Mouse (Mus musculus): ENCODE measurements around the gene Olfr328. TPM values are rescaled to one million over a fixed set of nuclear protein-coding genes. Genes with fewer than 3 reads are reported as not detected.
"Not testable (repeated sequence)": the region's sequence is repeated elsewhere in the genome, so short reads cannot be mapped to it uniquely, and the experiment has no call there.

Gene Olfr328
- total RNA-seq (2021): not detected
- long read RNA-seq, experiment 1: 0 reads
- long read RNA-seq, experiment 2: 0 reads

DNA sequence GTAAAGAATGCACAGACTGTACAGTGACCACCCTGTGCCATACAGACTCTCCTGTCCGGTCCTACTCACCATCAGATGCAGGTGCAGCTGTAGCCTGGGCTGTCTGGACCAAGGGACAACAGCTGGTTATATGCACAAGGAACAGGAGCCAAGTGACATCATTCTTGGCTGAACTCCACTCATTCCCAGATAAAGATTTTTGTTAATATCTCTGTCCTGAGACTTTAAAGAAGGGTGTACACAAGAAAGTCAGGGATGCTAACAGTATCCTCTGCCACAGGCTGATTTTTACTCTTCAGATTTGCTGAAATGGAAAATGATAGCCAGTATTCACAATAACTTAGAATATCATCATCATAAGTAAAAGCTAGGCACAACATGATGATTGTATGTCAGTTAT is at the start of gene Olfr328:
TSS of gene Olfr328 (minus strand) at position 101 of the 400 bp plus-strand sequence.
- DNase-seq: peak; percentile 26

DNA sequence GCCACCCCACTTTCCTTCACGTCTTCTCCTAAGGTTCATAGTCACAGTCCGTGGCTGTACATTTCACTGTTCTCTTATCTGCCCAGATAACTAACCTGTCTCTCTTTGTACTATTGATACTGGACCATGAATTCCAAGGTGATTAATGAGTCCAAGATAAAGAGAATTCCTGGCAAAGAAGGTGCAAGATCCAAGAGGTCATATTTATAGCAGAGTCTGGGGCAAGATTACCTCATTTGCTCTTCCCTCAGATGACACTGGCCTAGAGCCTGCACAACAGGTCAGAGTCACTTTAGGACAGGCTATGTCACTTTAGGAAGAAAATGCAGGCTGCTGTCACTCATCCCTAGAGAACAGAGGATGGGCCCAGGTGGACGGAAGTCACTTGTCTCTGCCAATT is 49.8 kb upstream of the Olfr328 start:
- DNase-seq: no peak

- no peak for DNase-seq
These were observed 49.3 kb upstream of the Olfr328 start for GRCm38 (mm10) chr11:58604688-58605087.

GRCm38 (mm10) chr11:58602800-58603560 is 47.5 kb upstream of the Olfr328 start:
- DNase-seq: no peak

GRCm38 (mm10) chr11:58602062-58602461 is 46.6 kb upstream of the Olfr328 start:
- no peak for DNase-seq

GRCm38 (mm10) chr11:58597837-58598236 is 42.4 kb upstream of the Olfr328 start:
- no peak for DNase-seq

GRCm38 (mm10) chr11:58594814-58595213 is 39.4 kb upstream of the Olfr328 start, which contains the start of gene Olfr324:
Gene Olfr324, plus strand, starts transcription at chr11:58595114.
- no peak for DNase-seq

GRCm38 (mm10) chr11:58588620-58589250 is 33.3 kb upstream of the Olfr328 start:
- DNase-seq: no peak

DNA sequence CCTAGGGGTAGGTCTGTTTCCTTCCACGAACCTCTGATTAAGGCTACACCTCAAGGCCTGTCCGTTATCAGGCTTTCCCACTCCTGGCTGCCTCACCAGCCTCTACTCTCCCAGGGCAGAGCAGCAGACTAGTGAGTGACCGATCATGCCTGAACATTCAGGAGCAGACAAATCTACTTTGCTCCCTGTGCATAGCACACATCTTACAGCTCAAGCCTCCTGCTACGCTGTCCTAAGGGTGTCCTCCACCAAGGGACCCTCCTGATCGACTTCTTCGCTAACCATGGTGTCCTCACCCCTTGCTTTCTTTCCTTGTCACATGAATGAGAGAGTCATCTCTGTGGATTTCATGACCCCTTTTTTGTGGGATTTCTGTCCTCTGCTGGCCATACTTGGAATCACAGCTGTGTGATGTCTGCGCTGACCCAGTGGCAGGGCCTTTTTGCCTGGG is 32.5 kb upstream of the Olfr328 start:
- DNase-seq: peak; percentile 60

- DNase-seq: no peak
These were observed 23.2 kb upstream of the Olfr328 start for GRCm38 (mm10) chr11:58578636-58579035.

GRCm38 (mm10) chr11:58577430-58577829 is 22.0 kb upstream of the Olfr328 start, which contains the start of gene Olfr325:
Gene Olfr325, plus strand, starts transcription at chr11:58577730.
- no peak for DNase-seq

DNA sequence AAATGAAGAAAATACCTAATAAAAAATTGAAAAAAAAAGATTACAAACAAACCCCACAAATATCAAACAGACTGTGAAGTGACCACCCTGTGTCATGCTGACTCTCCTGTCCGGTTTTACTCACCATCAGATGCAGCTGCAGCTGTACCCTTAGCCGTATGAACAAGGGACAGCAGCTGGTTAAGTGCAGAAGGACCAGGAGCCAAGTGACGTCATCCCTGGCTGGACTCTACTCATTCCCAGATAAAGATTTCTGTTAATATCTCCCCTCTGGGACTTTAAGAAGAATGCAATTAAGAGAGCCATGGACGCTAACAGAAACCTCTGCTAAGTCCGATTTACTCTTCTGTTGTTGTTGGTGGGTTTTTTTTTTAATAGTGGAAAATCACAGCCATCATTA is 15.0 kb upstream of the Olfr328 start, which contains the start of gene Olfr224:
TSS of gene Olfr224 (minus strand) at position 149 of the 400 bp plus-strand sequence.
- DNase-seq: peak; percentile 45

DNA sequence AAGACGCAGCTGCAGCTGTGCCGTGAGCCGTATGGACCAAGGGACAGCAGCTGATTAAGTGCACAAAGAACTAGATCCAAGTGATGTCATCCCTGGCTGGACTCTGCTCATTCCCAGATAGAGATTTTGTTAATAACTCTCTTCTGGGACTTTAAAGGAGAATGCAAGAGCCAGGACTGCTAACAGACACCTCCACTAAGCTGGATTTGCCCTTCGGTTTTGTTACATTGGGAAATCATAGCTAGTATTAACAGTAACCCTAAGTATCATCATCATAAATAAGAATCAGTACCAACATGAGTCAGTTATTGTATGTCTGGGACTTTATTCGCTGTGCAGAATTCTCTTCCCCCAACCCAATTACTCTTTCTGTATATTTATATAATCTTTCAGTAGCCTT is 9.1 kb downstream of the Olfr328 start, which contains the start of gene Olfr329-ps:
TSS of gene Olfr329-ps (minus strand) at position 101 of the 400 bp plus-strand sequence.
- no peak for DNase-seq

- not testable (repeated sequence) for DNase-seq
These were observed 20.7 kb downstream of the Olfr328 start, which contains the start of gene Olfr330 for GRCm38 (mm10) chr11:58534736-58535135. Gene Olfr330, minus strand, starts transcription at chr11:58534836.

DNA sequence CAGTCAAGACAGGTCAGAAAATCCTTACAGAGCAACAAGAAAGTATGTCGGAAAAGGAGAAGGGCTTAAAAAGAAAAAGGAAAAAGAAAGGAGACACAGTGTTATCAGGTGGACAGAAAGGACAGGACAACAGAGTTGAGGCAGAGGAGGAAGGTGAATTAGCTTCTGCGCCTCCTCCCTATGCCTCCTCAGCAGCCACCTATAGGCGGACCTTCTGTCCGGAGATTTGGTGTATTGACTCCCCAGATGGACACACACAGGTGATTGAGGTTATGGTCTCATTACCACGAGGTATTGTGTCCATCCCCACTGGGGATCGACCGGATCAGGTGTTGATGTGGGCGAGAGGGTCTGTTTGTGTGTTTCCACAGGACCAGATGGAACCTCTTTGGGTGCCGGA is 35.7 kb downstream of the Olfr328 start:
- DNase-seq: peak; percentile 12

DNA sequence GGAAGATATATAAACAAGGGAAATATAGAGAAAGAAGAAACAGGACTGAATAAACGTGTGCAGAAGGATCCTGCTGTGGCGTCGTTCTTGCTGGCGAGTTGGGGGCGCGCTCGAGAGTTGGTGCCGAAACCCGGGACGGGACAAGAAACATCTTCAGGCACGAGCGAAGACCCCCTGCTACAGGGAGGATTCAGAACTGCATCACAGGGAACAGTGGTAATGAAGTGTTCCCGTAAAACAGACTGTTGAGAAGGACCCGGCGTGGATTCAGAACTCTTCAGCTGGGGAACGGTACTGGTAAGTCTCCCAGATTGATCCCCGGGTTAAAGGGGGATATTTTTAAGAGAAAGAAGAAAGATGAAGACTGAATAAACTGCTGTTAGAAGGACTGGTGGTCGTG is 36.5 kb downstream of the Olfr328 start:
- peak; percentile 75 for DNase-seq

DNA sequence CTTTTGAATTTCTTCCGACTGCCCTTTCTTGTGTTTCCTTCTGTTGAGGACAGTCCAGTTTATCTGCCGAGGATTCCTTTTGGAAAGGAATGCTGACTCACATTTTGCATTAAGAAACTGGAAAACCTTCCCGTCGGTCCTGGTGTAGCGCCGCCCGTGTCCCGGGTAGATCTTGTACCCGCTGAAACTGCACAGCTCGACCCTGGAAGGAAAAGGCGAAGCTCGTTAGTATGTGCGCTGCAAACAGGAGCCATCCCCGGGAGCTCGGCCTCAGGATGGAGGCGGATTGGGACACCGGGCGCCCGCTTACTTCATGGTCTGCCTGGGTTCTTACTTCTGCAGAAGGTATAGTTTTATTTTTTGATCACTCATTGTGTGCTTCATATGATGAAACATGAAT is 46.4 kb downstream of the Olfr328 start:
- not testable (repeated sequence) for DNase-seq

DNA sequence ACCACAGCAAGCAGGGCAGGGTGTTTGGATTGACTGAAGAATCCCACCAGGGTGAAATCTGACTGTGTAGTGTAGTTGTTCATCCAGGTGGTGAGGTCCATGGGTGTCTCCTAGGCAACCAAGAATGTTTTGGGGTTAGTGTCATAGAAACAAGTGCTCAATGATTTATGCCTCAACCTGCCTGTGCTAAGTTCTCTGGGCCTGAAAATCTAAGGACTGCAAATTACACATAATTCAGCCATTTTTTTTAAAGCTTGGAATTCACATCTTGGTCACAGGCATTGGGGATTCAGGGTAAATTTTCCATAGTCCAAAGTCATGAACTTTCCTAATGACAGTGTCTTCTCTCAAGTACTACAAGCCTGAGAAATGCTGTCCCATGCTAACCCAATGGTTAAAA is 53.0 kb downstream of the Olfr328 start, which contains the start of gene Olfr331:
TSS of gene Olfr331 (minus strand) at position 101 of the 400 bp plus-strand sequence.
- not testable (repeated sequence) for DNase-seq

Other genes with a start within 250 kb of the Olfr328 start
- 1 to 10 TPM; 3.5 to 5.3 TPM for gene Zfp692, start 248.6 kb downstream of the Olfr328 start, total RNA-seq (2021)
- 10 to 100 TPM; 31.0 to 41.3 TPM for gene Zfp672, start 225.3 kb downstream of the Olfr328 start, total RNA-seq (2021)
- gene Sh3bp5l, start 224.9 kb downstream of the Olfr328 start, total RNA-seq (2021): 10 to 100 TPM; 28.0 to 30.3 TPM
- gene Lypd8, start 176.6 kb downstream of the Olfr328 start, total RNA-seq (2021): not detected
- not detected for gene 1810065E05Rik, start 134.5 kb downstream of the Olfr328 start, total RNA-seq (2021)
- not detected for gene Gm12253, start 123.1 kb downstream of the Olfr328 start, total RNA-seq (2021)
- not detected for gene Lypd9, start 102.7 kb downstream of the Olfr328 start, total RNA-seq (2021)
- gene Olfr30, start 93.4 kb downstream of the Olfr328 start, total RNA-seq (2021): not detected
- not detected for gene Olfr332, start 63.1 kb downstream of the Olfr328 start, total RNA-seq (2021)
- not detected for gene Olfr331, start 53.1 kb downstream of the Olfr328 start, total RNA-seq (2021)
- gene Olfr330, start 20.8 kb downstream of the Olfr328 start, total RNA-seq (2021): not detected
- gene Olfr329-ps, start 9.2 kb downstream of the Olfr328 start, total RNA-seq (2021): not detected
- gene Olfr224, start 14.9 kb upstream of the Olfr328 start, total RNA-seq (2021): not detected
- gene Olfr325, start 22.1 kb upstream of the Olfr328 start, total RNA-seq (2021): not detected
- gene Olfr324, start 39.5 kb upstream of the Olfr328 start, total RNA-seq (2021): not detected
- gene 2210407C18Rik, start 60.4 kb upstream of the Olfr328 start, total RNA-seq (2021): not detected
- gene Olfr323, start 74.9 kb upstream of the Olfr328 start, total RNA-seq (2021): not detected
- under 1 TPM in 1 of 2 experiments, not detected in 1; 0.27 TPM for gene Trim58, start 84.8 kb upstream of the Olfr328 start, total RNA-seq (2021)
- not detected for gene Olfr322, start 103.1 kb upstream of the Olfr328 start, total RNA-seq (2021)
- gene Olfr320, start 125.5 kb upstream of the Olfr328 start, total RNA-seq (2021): not detected
- not detected for gene Olfr319, start 143.5 kb upstream of the Olfr328 start, total RNA-seq (2021)
- gene Olfr318, start 168.4 kb upstream of the Olfr328 start, total RNA-seq (2021): not detected
- gene Olfr317, start 183.6 kb upstream of the Olfr328 start, total RNA-seq (2021): not detected
- not detected for gene Olfr316, start 197.1 kb upstream of the Olfr328 start, total RNA-seq (2021)
- not detected for gene Olfr315, start 217.6 kb upstream of the Olfr328 start, total RNA-seq (2021)
- not detected for gene Olfr314, start 227.3 kb upstream of the Olfr328 start, total RNA-seq (2021)
- not detected for gene Fam183b, start 246.3 kb upstream of the Olfr328 start, total RNA-seq (2021)